Mouse (Mus musculus) ES-Bruce4 (cell line): ENCODE data around the gene Sgsh. TPM values are rescaled to one million over a fixed set of nuclear protein-coding genes. Genes with fewer than 3 reads are reported as not detected.

Source experiments
- H3K27ac ChIP-seq: 2 replicates; pipeline ENCODE4 v1.5.1; 2012; ENCODE audit warnings: low read length, inconsistent platforms; ENCODE audit not compliant: insufficient read depth
- H3K27me3 ChIP-seq: 2 replicates; pipeline ENCODE4 v1.6.1; 2012; ENCODE audit warnings: mild to moderate bottlenecking, low read length, inconsistent platforms; ENCODE audit not compliant: control insufficient read depth, poor library complexity, insufficient read depth, severe bottlenecking
- H3K36me3 ChIP-seq: 2 replicates; pipeline ENCODE4 v1.6.1; 2012; ENCODE audit warnings: inconsistent platforms, mild to moderate bottlenecking, low read length, moderate library complexity; ENCODE audit not compliant: control insufficient read depth, poor library complexity, insufficient read depth, severe bottlenecking
- H3K4me1 ChIP-seq: one replicate; pipeline ENCODE4 v1.8.1; 2011; ENCODE audit warnings: low read length; ENCODE audit not compliant: control insufficient read depth, insufficient read depth
- H3K4me3 ChIP-seq: 2 replicates; pipeline ENCODE4 v1.5.1; 2011; ENCODE audit warnings: low read depth, mild to moderate bottlenecking, low read length
- H3K9ac ChIP-seq: 2 replicates; pipeline ENCODE4 v1.6.1; 2012; ENCODE audit warnings: low read depth, mild to moderate bottlenecking, inconsistent platforms; ENCODE audit not compliant: poor library complexity, severe bottlenecking
- H3K9me3 ChIP-seq: replicated peaks from 2 replicates; pipeline ENCODE4 v1.6.1; 2012; ENCODE audit warnings: mild to moderate bottlenecking, low read length, inconsistent platforms; ENCODE audit not compliant: control insufficient read depth, poor library complexity, insufficient read depth, severe bottlenecking
- CTCF ChIP-seq: IDR thresholded peaks from one replicate; pipeline ENCODE4 v1.8.1; 2011; ENCODE audit warnings: low read depth, low read length
- EP300 ChIP-seq: IDR thresholded peaks from 2 replicates; pipeline ENCODE4 v1.6.1; 2011; ENCODE audit warnings: low read depth, low read length; ENCODE audit not compliant: insufficient read depth
- POLR2A ChIP-seq: IDR thresholded peaks from one replicate; pipeline ENCODE4 v1.8.1; 2011; ENCODE audit warnings: low read length; ENCODE audit not compliant: insufficient read depth
- polyA plus RNA-seq: library from polyadenylated mRNA; stranded (reverse); fragments of >200 nt; gene quantifications from 2 replicates; pipeline ENCODE4 v1.2.4, GENCODE M21; 2011; ENCODE audit warnings: low read depth; ENCODE audit not compliant: missing spikeins, insufficient read depth, insufficient read length

Gene Sgsh
- polyA plus RNA-seq, 1 experiment = 3.3 TPM

GRCm38 (mm10) chr11:119381631-119382337 lies 26.4 kb upstream of the Sgsh start:
- peak overlapping the region; percentile 66 for H3K27ac ChIP-seq
- no peaks in the 10 kb centered on the region for H3K9me3 ChIP-seq
- no peak overlapping the region for H3K4me3 ChIP-seq
- TF ChIP-seq EP300 (peak; percentile 89), POLR2A (no peak)
- no peak overlapping the region for H3K9ac ChIP-seq
- H3K27me3 ChIP-seq = no peaks in the 10 kb centered on the region
- H3K36me3 ChIP-seq = no peaks in the 10 kb centered on the region
- H3K4me1 ChIP-seq = no peaks in the 10 kb centered on the region

GRCm38 (mm10) chr11:119378551-119378950 lies 23.2 kb upstream of the Sgsh start:
- no peaks in the 10 kb centered on the region for H3K36me3 ChIP-seq
- no peaks in the 10 kb centered on the region for H3K9me3 ChIP-seq
- H3K9ac ChIP-seq = no peak overlapping the region
- TF ChIP-seq POLR2A = no peak
- TF ChIP-seq EP300 = no peak
- TF ChIP-seq CTCF = no peak
- no peak overlapping the region for H3K4me3 ChIP-seq
- no peaks in the 10 kb centered on the region for H3K27me3 ChIP-seq
- H3K4me1 ChIP-seq = no peaks in the 10 kb centered on the region
- H3K27ac ChIP-seq = no peak overlapping the region

- no peaks in the 10 kb centered on the region for H3K4me1 ChIP-seq
- no peak overlapping the region for H3K27ac ChIP-seq
- no peak overlapping the region for H3K4me3 ChIP-seq
- no peak overlapping the region for H3K9ac ChIP-seq
- no peaks in the 10 kb centered on the region for H3K27me3 ChIP-seq
- no peaks in the 10 kb centered on the region for H3K36me3 ChIP-seq
- no peaks in the 10 kb centered on the region for H3K9me3 ChIP-seq
- TF ChIP-seq POLR2A = no peak
- no peak for TF ChIP-seq EP300
- no peak for TF ChIP-seq CTCF
Observed at GRCm38 (mm10) chr11:119377326-119377725, 22.0 kb upstream of the Sgsh start.

- H3K9me3 ChIP-seq = no peaks in the 10 kb centered on the region
- H3K9ac ChIP-seq = no peak overlapping the region
- no peak for TF ChIP-seq CTCF
- TF ChIP-seq EP300 = no peak
- no peak for TF ChIP-seq POLR2A
- H3K27ac ChIP-seq = no peak overlapping the region
- H3K36me3 ChIP-seq = no peaks in the 10 kb centered on the region
- no peaks in the 10 kb centered on the region for H3K27me3 ChIP-seq
- H3K4me3 ChIP-seq = no peak overlapping the region
- no peaks in the 10 kb centered on the region for H3K4me1 ChIP-seq
Observed at GRCm38 (mm10) chr11:119375425-119375824, 20.1 kb upstream of the Sgsh start.

- no peak for TF ChIP-seq POLR2A
- 0 out of 2 replicates have a peak, but pooled peaks have one; percentile 25 for TF ChIP-seq EP300
- TF ChIP-seq CTCF = peak; percentile 92
- peak overlapping the region; percentile 31 for H3K4me3 ChIP-seq
- no peaks in the 10 kb centered on the region for H3K4me1 ChIP-seq
- H3K36me3 ChIP-seq = no peaks in the 10 kb centered on the region
- H3K9me3 ChIP-seq = no peaks in the 10 kb centered on the region
- no peaks in the 10 kb centered on the region for H3K27me3 ChIP-seq
- no peak overlapping the region for H3K27ac ChIP-seq
- no peak overlapping the region for H3K9ac ChIP-seq
Observed at GRCm38 (mm10) chr11:119363534-119364145, 8.3 kb upstream of the Sgsh start.
